Mouse (Mus musculus) lung, postnatal 10 days (tissue): ENCODE data around the gene Dapk2.

Experiments used
- DNase-seq: peaks from one replicate; pipeline ENCODE4 v3.0.0; 2021

Dapk2 gene

GRCm38 (mm10) chr9:66194003-66194402, 36.0 kb downstream of the Dapk2 start:
- no peak for DNase-seq

- peak; percentile 20 for DNase-seq
Measured at GRCm38 (mm10) chr9:66196561-66196960, 38.5 kb downstream of the Dapk2 start.

GRCm38 (mm10) chr9:66198533-66198932, 40.5 kb downstream of the Dapk2 start:
- DNase-seq = no peak

GRCm38 (mm10) chr9:66199657-66200410, 41.8 kb downstream of the Dapk2 start:
- no peak for DNase-seq

GRCm38 (mm10) chr9:66200411-66200789, 42.4 kb downstream of the Dapk2 start:
- DNase-seq = no peak

- DNase-seq = no peak
Measured at GRCm38 (mm10) chr9:66201665-66202064, 43.6 kb downstream of the Dapk2 start.

GRCm38 (mm10) chr9:66202463-66202862, 44.4 kb downstream of the Dapk2 start:
- DNase-seq = no peak

- no peak for DNase-seq
Measured at GRCm38 (mm10) chr9:66205702-66206101, 47.7 kb downstream of the Dapk2 start.

GRCm38 (mm10) chr9:66206825-66207224, 48.8 kb downstream of the Dapk2 start:
- peak; percentile 28 for DNase-seq

GRCm38 (mm10) chr9:66211420-66211819, 53.4 kb downstream of the Dapk2 start:
- DNase-seq = no peak

- no peak for DNase-seq
Measured at GRCm38 (mm10) chr9:66212088-66212487, 54.1 kb downstream of the Dapk2 start.

GRCm38 (mm10) chr9:66212802-66213201, 54.8 kb downstream of the Dapk2 start:
- no peak for DNase-seq

GRCm38 (mm10) chr9:66213386-66214032, 55.5 kb downstream of the Dapk2 start:
- DNase-seq = peak; percentile 40

- no peak for DNase-seq
Measured at GRCm38 (mm10) chr9:66215551-66215950, 57.5 kb downstream of the Dapk2 start.

- no peak for DNase-seq
Measured at GRCm38 (mm10) chr9:66217970-66218369, 59.9 kb downstream of the Dapk2 start.

GRCm38 (mm10) chr9:66218917-66219725, 61.1 kb downstream of the Dapk2 start:
- peak; percentile 67 for DNase-seq

GRCm38 (mm10) chr9:66223872-66224271, 65.8 kb downstream of the Dapk2 start:
- DNase-seq = no peak

GRCm38 (mm10) chr9:66225737-66226485, 67.9 kb downstream of the Dapk2 start:
- DNase-seq = no peak

GRCm38 (mm10) chr9:66228456-66229151, 70.6 kb downstream of the Dapk2 start:
- no peak for DNase-seq

GRCm38 (mm10) chr9:66231820-66232479, 73.9 kb downstream of the Dapk2 start:
- DNase-seq = peak; percentile 41

- DNase-seq = no peak
Measured at GRCm38 (mm10) chr9:66236615-66237014, 78.6 kb downstream of the Dapk2 start.

- DNase-seq = no peak
Measured at GRCm38 (mm10) chr9:66237742-66238141, 79.7 kb downstream of the Dapk2 start.
